Mouse (Mus musculus) gastrocnemius, postnatal 4 days (tissue): Measurements from ENCODE around the gene Kcnh1. TPM values are rescaled to one million over a fixed set of nuclear protein-coding genes. Genes with fewer than 3 reads are reported as not detected.
A peak's percentile ranks its signal among the peaks of the same experiment; 100 is the strongest.

ENCODE experiments used
- DNase-seq, 2 experiments: peaks; one replicate each; pipeline ENCODE4 v3.0.0; 2021 to 2022; ENCODE audit warnings: low spot score in 2 of 2, mixed read lengths in 2 of 2
- long read RNA-seq, 2 experiments: library from polyadenylated mRNA; stranded (forward); transcript quantifications; one replicate each; pipeline ENCODE4 v2.0.0; 2021
- total RNA-seq, 2 experiments: library from RNA; stranded (reverse); gene quantifications; 2 replicates each; pipeline ENCODE4 v1.2.3; 2021

Gene Kcnh1
- under 1 TPM; 0.10 to 0.12 TPM for total RNA-seq
- long read RNA-seq, experiment 1 = 0 reads
- long read RNA-seq, experiment 2 = 0 reads

DNA sequence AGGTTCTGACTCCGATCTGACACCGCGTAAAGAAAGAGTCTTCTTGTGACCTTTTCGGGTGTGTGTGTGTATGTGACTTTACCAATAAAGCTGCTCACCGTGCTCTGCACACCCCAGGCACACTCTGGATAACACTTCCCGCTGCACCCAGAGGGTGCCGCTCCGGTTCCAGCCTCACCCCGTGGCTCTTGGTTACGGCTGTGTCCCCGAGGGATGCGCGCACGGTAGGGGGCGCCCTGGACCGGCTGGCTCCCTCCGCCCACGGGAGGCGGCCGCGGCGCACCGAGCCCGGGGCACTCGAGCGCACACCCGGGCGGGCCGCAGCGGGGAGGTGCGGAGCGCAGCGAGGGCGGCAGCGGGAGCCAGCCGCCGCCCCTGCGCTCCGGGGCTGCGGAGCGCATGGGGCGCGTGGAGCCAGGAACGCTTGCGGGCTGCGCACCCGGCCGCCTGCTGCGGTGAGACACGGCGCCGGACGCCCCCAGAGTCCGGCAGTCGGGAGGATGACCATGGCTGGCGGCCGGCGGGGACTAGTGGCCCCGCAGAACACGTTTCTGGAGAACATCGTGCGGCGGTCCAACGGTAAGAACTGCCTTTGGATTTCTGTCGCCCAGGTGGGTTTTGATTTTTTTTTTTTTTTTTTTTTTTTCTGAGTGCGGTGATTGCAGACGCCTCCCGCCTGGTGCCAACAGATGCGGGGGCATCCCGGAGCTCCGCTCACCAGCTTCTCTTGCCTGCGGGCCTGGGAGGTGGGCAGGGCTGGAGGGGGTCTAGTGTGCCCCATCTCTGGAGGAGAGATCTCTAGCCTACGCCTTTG, at the start of gene Kcnh1:
TSS of gene Kcnh1 (plus strand) at position 267 of the 814 bp plus-strand sequence.
- DNase-seq = peak; percentile 70 to 82

DNA sequence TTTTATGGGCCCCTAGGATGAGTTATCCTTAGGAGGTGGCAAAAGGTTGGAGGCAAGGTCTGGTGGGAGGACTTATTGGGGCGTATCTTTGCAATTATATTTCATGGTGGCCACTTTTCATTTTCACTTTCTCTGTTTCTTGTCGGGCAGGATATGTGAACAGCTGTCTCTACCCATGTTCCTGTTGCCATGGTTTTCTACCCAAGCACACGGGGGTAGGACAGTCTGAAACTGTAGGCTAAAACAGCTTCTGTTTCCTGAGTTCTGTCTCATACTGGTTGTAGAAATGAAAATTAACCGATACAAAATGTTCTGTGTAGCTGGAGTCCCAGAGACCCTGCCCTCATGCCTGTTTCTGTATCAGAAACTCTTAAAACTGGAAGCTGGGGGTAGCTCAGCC, 39.4 kb upstream of the Kcnh1 start:
- DNase-seq = no peak

DNA sequence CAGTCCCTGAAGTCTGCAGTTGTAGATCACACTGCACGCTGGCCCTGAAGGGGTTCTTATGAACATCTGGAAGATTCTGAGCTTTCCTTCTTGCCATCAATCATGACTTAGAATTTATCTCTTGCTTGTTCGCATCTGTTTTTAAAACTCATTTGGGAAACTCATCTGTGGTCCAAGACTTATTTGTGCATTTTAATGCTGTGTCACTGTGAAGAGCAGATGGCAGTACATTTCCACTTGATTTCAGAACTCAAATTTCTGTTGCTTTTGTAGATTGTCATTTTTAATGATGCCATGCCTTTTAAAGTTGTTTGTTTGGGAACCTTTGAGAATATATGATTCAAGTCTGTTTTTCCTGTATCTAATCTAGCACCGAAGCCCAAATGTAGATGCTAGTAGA, 19.1 kb upstream of the Kcnh1 start:
- DNase-seq = no peak

DNA sequence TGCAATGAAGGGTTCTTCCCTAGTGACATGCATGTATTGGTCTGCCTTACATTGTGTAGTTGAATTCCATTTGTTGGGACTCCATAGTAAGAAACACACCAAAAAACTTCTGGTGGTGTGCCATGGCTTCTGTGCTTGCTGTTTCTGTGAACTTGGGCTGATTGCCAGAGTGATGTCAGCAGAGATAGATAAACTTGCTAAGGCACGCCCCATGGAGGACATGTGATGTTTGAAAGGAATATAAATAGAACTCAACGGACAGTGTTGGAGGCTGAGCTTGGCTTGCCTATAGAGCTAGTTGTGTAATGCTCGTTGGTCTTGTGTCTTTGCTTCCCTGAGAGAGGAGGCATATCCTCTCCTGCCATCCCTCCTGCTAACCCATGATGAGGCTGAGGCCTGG, 10.7 kb upstream of the Kcnh1 start:
- DNase-seq = no peak

DNA sequence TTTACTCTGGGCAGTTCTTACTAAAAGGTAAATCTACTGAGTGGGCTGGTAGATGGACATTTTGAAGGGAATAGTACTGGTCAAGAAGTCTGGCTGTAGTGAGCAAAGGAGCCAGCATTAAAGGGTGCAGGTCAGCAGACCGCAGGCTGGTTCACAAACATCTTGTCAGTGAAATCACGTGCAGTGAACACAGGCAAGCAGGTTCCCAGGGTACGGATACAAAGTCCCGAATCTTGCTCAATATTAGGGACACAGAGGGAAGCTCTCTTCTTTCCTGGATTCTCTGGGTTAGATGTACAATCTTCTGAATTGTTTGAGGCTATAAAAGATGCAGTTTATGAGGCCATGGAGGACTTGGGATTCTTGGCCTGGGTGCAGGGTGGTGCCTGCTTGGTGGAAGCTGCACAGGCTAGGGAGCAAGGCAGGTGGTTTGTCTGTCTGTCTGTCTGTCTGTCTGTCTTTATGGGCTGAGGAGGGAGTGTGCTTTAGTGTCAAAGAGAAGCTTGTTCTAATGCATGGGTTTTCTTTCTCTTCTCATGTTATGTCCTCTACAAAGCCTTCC, 8.8 kb upstream of the Kcnh1 start:
- no peak for DNase-seq

DNA sequence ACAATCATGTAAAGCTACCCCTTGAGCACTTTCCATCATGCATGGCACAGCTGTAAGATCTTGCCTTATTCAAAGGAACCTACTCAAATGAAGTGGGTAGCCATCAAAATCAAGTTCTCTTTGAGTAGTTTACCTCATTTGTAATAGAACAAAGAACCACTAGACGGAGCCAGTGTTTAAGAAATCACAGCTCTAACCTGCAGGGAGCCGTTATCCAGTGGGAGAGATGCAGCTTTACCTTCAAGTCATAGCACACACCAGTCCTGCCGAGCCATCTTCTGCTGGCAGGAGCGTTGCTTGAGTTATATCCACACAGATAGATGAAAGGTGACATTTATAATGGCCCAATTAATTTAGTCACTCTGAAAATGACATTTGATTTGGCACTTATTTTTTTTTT, 1.5 kb upstream of the Kcnh1 start:
- DNase-seq = no peak

DNA sequence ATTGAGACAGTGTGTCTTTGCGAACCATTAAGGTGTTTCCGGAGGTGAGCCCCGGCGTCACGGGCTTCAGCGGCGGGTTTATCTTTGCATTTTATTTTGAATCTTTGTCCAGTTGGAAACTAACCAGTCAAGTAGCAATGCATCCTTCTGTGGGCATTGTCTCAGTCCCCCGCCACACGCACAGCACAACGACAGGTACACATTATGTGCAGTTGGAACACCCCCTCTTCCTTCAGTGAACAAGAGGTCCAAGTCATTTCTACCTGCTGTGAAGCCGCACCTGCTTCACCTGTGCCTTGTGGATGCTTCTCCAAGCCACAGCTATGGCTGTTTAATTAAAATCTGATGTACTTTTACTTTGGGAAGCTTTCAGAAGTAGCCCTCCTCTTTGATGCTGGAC, 803 bp upstream of the Kcnh1 start:
- no peak for DNase-seq

DNA sequence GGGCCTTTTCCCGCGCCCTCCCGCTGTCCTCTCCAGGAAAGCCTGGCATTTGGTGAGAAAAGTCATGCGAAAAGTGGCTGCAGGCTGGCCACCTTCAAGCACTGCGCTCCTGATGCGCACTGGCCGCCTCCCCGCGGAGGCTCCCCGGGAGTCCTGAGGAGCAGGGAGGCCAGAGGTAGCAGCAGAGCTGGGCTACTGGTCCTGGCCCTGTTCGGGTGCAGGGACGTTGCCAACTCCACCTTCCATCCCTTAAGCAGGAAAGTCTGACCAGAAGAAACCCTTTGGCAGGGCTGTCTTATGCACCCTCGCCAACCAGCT, 707 bp downstream of the Kcnh1 start:
- DNase-seq = no peak

DNA sequence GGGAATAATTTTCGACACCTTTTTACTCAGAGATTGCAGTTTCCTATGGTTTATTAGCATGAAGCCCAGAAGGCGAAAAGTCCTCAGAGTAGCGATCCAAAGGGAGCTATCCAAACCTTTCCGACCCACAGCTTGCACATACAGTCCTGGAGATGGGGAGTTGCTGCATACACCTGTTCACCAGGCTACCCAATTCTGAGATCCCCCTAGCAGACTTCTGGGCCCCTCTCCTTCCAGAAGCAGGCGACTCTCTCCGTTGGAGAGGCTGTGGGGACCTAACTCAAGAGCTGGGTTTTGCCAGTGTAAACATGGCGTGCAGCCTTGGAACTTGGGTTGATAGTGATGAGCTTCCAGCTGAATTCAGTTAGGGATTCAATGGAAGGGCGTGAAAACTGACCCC, 1.3 kb downstream of the Kcnh1 start:
- no peak for DNase-seq

DNA sequence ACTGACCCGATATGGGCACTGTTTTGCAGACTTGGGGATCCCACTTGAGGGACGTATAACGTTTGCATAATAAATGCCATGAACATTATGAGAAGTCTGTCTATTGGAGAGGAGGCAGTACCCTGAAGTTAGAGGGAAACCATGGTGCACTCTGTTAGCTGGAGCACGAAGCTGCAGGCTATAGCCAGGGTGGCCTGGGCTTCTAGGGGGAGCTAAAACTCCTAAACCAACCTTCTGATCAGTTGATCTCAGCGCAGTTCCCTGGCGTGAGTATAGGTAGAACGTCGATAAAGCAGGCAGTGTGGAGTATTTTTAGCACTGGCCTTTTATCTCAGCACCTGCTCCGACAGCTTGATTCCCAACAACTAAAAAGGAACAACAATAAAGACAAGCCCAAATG, 2.1 kb downstream of the Kcnh1 start:
- no peak for DNase-seq

DNA sequence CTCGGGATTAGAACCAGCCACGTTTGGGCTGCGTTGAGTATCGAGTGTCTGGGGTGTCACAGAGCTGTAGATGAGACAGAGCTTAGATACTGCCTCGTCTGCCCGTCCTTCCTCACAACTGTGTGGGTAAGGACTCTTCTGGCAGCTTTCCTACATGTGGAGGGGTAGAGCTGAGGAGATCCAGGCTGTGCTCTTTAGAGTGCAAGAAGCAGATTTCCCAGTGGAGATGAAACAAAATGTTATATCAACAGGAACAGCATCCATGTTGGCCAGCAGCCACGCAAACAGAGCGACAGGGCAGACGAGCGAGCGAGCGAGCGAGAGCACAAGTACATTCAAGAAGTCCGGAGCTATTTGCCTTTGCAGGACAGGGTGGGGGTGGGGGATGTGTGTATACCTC, 3.1 kb downstream of the Kcnh1 start:
- no peak for DNase-seq

DNA sequence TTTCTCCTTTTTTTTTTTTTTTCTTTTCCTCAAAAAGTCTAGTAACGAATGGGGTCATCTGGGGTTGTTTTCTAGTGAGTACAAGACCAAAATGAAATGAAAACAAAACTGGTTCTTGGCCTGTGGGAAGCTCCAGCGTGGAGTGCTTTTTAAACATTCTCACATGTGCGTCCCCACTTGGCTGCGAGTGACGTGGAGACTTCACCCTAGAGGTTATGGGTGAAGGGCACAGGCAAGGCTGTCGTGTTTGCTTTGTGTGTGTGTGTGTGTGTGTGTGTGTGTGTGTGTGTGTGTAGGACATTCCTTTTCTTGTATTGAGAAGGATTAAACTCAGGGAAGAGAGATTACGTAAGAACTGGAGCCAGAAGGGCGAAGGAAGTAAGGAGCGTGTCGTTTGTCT, 6.9 kb downstream of the Kcnh1 start:
- no peak for DNase-seq

DNA sequence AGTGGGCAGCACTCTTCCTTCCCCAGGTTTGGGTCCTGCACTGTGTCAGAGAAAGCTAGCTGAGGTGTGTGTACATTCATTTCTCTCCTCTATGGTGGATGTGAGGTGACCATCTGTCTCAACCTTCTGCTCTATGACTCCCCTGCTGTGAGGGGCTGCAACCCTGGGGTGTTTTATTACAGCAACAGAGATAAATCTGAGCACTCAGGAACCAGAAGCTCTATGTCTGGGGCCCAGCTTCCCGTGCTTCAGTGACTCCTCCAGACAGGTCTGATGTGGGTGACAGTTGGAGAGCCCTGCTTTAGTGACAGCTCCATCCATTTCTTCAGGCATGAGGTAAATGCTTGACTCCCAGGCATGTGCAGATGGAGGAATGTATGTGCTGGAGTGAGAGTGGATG, 12.4 kb downstream of the Kcnh1 start:
- no peak for DNase-seq

DNA sequence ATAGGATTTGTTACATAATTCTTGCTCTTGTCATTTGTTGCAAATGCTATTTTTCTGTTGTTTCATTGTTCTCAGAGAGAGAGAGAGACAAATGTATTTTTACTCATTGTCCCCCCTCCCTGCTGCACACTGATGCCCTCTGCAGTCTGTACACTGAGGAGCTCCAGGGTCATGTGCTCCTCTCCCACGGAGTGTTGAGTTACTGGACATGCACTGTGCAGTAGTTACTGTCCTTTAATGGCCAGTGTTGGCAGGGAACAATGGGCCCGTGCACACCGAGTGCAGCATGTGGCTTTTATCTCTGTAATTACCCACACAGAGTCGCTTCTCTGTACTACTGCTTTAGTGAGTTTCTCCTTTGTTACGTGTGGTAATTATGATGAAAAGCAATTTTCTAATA, 17.4 kb downstream of the Kcnh1 start:
- no peak for DNase-seq

DNA sequence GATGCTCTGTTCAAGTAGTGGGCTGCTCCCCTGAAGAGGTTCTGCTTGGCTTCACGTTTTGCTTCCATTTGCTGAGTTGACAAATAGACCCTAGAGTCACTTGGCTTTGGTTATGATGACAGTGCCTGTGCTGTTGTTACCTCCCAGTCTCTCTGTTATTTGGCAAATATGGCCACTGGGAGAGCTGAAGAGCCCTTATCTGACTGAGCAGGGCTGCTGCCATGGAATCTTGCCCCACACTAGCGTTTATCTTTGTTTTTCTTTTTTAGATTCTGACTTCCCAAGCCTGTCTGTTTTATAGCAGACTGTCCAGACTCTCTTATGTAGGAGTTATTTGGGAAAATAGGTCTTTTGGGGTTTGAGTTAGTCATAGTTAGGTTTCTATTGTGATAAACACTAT, 21.9 kb downstream of the Kcnh1 start:
- no peak for DNase-seq

DNA sequence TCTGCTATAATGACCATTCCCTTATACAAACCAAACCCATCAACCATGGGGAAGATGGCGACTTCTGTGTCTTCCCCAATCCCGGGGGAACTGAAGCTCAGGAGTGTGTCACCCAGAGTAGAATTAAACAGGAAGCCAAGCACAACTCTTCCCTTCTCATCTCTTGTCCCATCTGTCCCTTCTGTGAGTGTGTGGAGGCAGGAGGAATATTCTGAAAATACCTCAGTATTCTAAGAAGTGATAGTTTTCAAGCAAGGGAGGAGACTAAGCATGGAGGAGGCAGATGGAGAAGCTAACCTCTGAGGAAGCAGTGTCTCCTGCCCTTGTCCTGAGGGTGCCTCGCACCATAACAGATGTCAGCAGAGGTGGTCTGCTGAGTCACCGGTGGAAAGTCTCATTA, 24.1 kb downstream of the Kcnh1 start:
- no peak for DNase-seq

DNA sequence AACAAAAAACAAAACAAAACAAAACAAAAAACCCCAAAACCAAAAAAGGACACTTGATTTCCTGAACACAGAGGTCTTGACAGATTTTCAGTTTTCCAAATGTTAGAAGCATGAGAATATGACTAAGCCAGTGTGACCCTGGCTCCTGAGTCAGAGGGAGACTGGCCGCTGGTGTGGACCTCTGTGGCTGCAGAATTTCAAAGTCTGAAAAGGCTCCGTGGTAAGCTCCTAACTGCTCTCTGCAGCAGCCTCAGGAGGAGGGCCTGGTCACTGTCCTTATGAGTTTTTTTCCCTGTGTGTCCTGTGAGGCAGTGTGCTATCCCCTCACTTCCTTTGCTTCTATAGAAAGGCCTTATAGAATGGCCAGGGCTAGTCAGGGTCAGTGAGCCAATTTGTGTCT, 29.6 kb downstream of the Kcnh1 start:
- no peak for DNase-seq

DNA sequence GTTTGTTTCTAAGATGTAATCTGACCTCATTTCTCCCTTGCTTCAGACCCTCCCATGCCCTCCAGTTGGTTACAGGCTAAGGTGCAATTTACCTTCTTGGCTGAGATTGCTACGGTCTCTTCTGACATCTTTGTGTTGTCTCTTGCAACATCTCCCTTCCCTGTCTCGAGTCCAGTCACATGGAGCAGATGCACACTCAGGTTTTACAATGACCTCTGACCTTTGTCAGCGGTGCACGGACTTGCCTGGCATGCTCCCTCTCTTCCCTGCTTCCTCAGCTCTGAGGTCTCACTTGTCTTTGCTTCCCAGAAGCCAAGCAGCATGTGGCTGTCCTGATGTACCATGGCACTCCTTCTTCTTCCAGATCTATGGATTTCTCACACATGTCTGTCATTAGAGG, 33.6 kb downstream of the Kcnh1 start:
- no peak for DNase-seq

DNA sequence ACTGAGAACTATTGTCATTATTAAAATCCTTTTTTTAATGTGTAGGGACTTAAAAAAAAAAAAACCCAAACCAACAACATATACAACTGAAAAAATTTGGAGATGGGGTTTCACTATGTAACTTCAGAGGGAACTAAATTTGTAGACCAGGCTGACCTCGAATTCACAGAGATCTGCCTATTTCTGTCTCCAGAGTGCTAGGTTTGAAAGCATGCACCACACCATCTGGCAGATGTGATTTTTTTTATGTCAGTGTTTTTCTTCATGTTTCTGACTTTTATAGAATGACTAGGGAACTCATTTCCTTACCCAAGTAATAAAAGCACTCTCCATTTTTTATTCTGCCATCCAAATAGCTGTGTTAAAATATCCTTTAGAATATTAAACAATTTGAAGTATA, 42.1 kb downstream of the Kcnh1 start:
- DNase-seq = no peak

DNA sequence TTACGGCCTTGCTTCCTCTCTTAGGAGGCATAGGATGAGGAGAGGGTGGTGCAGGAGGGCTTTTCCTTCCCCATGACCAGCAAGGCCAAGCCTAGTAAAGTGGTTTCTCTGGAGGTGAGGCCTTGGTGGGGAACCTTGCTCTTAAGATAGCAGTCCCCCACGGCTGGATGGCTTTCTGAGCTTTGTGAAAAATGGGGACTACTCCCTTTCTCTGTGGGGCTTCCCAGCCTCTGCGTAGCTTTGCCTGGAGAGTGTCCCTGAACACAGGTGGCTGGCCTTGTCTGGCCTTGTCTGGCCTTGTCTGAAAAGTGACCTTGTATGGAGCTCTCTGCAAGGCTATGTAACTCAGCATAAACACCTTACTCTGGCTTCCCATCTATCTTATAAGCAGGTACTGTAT, 56.3 kb downstream of the Kcnh1 start:
- no peak for DNase-seq

DNA sequence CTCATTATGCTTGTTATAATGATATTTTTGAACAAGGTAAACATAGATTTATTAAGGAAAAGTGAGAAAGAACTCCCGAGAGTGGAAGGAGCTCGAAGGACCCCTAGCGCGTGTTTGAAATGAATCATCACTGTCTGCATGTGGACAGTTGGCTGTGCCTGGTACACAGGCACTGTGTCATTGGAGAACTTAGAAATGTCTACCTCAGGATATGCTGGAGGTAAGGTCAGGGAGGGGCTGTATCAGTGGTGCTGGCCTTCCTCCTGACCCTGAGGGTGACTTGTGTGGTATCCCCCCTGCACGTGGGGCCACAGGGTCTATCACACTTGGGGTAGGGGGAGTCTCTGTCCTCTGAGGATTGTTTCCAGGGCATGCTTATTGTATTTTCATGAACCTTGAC, 68.6 kb downstream of the Kcnh1 start:
- no peak for DNase-seq

DNA sequence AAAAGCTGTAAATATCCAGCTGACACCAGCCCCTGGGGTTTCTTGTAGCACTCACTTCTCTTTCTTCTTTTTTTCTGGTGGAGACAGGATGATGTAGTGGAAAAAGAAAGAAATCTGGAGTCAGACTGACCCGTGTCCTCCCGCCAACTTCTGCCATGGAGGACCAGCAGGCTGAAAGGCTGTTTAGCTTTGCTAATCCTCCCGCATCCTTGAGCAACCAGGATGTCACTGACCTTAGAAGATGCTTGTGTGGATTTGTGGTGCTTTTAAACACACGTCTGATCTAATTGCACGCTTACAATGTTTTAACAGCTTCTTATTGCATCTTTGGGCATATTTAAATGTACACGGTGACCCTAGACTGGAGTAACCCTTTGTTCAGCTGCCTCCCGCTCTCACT, 69.0 kb downstream of the Kcnh1 start:
- no peak for DNase-seq

DNA sequence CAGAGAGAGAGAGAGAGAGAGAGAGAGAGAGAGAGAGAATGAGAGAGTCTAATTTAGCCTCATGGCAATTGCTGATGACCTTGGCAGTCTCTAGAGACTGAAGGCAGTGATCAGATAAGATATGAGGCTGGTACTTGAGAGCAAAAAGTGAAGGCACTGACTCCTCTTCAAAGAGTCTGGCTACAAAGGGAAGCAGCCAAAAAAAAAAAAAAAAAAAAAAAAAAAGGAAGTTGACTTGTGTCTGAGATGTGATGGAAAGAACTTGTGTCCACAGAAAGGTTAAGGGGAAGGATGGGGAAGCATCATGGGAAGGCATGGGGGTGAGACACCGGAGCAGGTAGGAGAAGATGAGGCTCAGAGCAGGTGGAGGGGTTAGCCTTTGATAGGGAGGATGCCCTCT, 75.1 kb downstream of the Kcnh1 start:
- DNase-seq = no peak
